22 mouse cellular contexts compared by ENCODE assay signal in genomic region chr5:132248069-132248468, GRCm38 (mm10).
A peak's percentile ranks its signal among the peaks of the same experiment; 100 is the strongest.
DNase-seq lines count a peak whose midpoint lies in the region; ATAC-seq and TF ChIP-seq lines count a peak whose summit lies in the region.
"Had no signal": no experiment of that assay in that cellular context is flagged by ENCODE, and none has a peak within 500 bp of the region (broad histone marks: within the 10 kb centered on the region; RNA-seq: fewer than 3 reads in every experiment).

No protein-coding gene starts in this region.

- H3K27ac ChIP-seq in forebrain, embryonic 12.5 days, result no peak overlapping the region
- H3K27ac ChIP-seq in forebrain, embryonic 16.5 days (ENCODE audit: low read length), result no peak overlapping the region
- H3K27ac ChIP-seq in limb, embryonic 12.5 days, result peak overlapping the region; percentile 29; the same call in 1 of the 2 replicates
- H3K27ac ChIP-seq in limb, embryonic 10.5 days, result no peak overlapping the region
- 0 out of 2 replicates have a peak overlapping the region, but pooled peaks have one; percentile 28 for H3K27ac ChIP-seq in lung, embryonic 15.5 days
- H3K27ac ChIP-seq in lung, postnatal 0 days (ENCODE audit: low read length), result no peak overlapping the region
- H3K27ac ChIP-seq in intestine, embryonic 15.5 days, result no peak overlapping the region
- H3K27ac ChIP-seq: embryonic facial prominence, embryonic 10.5 days; forebrain, embryonic 10.5 days; forebrain, embryonic 15.5 days; heart, embryonic 10.5 days; hindbrain, embryonic 13.5 days had no signal

- 75% methylated on average over 7 of the region's 7 CpGs for WGBS in forebrain, embryonic 12.5 days
- 64% methylated on average over 7 of the region's 7 CpGs for WGBS in forebrain, embryonic 16.5 days
- 69% methylated on average over 7 of the region's 7 CpGs for WGBS in limb, embryonic 12.5 days
- 85% methylated on average over 7 of the region's 7 CpGs for WGBS in limb, embryonic 10.5 days
- WGBS in lung, embryonic 15.5 days, result 44% methylated on average over 7 of the region's 7 CpGs
- 40% methylated on average over 7 of the region's 7 CpGs for WGBS in lung, postnatal 0 days
- 44% methylated on average over 7 of the region's 7 CpGs for WGBS in intestine, embryonic 15.5 days

- ATAC-seq in forebrain, embryonic 12.5 days (ENCODE audit: low FRiP score), result 0 out of 2 replicates have a peak, but pooled peaks have one; percentile 11
- ATAC-seq in forebrain, embryonic 16.5 days, result no peak
- no peak for ATAC-seq in limb, embryonic 12.5 days (ENCODE audit: insufficient number of reproducible peaks, insufficient read depth, low FRiP score, low TSS enrichment, low read depth)
- ATAC-seq in lung, embryonic 15.5 days (ENCODE audit: borderline replicate concordance, extremely low read depth, low FRiP score, low TSS enrichment), result peak; percentile 35; the same call in 1 of the 2 replicates
- ATAC-seq in lung, postnatal 0 days, result no peak
- no peak for ATAC-seq in intestine, embryonic 15.5 days
- ATAC-seq: CD4-positive, CD25-positive, alpha-beta regulatory T cell, adult 4 months; forebrain, embryonic 15.5 days had no signal

- no peaks in the 10 kb centered on the region for H3K36me3 ChIP-seq in forebrain, embryonic 12.5 days (replicated peaks)
- no peaks in the 10 kb centered on the region for H3K36me3 ChIP-seq in forebrain, embryonic 16.5 days (ENCODE audit: control insufficient read depth, insufficient read depth)
- no peaks in the 10 kb centered on the region for H3K36me3 ChIP-seq in limb, embryonic 12.5 days
- no peaks in the 10 kb centered on the region for H3K36me3 ChIP-seq in limb, embryonic 10.5 days
- H3K36me3 ChIP-seq in lung, embryonic 15.5 days, result no peaks in the 10 kb centered on the region
- H3K36me3 ChIP-seq in lung, postnatal 0 days (ENCODE audit: insufficient read depth, low read length), result no peaks in the 10 kb centered on the region
- H3K36me3 ChIP-seq in intestine, embryonic 15.5 days, result no peaks in the 10 kb centered on the region
- H3K36me3 ChIP-seq: embryonic facial prominence, embryonic 10.5 days; forebrain, embryonic 10.5 days; forebrain, embryonic 15.5 days; G1E; heart, embryonic 10.5 days; hindbrain, embryonic 13.5 days had no signal

- no peaks in the 10 kb centered on the region for H3K9me3 ChIP-seq in forebrain, embryonic 12.5 days
- H3K9me3 ChIP-seq in forebrain, embryonic 16.5 days (ENCODE audit: control insufficient read depth, low read length), result no peaks in the 10 kb centered on the region
- no peaks in the 10 kb centered on the region for H3K9me3 ChIP-seq in limb, embryonic 12.5 days
- no peaks in the 10 kb centered on the region for H3K9me3 ChIP-seq in limb, embryonic 10.5 days (replicated peaks)
- H3K9me3 ChIP-seq in lung, embryonic 15.5 days, result no peaks in the 10 kb centered on the region
- no peaks in the 10 kb centered on the region for H3K9me3 ChIP-seq in lung, postnatal 0 days (ENCODE audit: low read length)
- H3K9me3 ChIP-seq in intestine, embryonic 15.5 days, result no peaks in the 10 kb centered on the region
- H3K9me3 ChIP-seq: embryonic facial prominence, embryonic 10.5 days; forebrain, embryonic 10.5 days; forebrain, embryonic 15.5 days; heart, embryonic 10.5 days; hindbrain, embryonic 13.5 days had no signal

- no peak for TF ChIP-seq CTCF in lung, postnatal 0 days (IDR thresholded peaks at IDR 0.05)

- TF ChIP-seq EP300 in lung, postnatal 0 days (IDR thresholded peaks at IDR 0.05), result no peak

- H3K4me3 ChIP-seq in forebrain, embryonic 12.5 days (replicated peaks), result no peak overlapping the region
- no peak overlapping the region for H3K4me3 ChIP-seq in forebrain, embryonic 16.5 days (replicated peaks; ENCODE audit: low read length)
- H3K4me3 ChIP-seq in limb, embryonic 12.5 days (replicated peaks), result no peak overlapping the region
- no peak overlapping the region for H3K4me3 ChIP-seq in limb, embryonic 10.5 days
- no peak overlapping the region for H3K4me3 ChIP-seq in lung, embryonic 15.5 days
- no peak overlapping the region for H3K4me3 ChIP-seq in lung, postnatal 0 days (ENCODE audit: low read depth, low read length)
- no peak overlapping the region for H3K4me3 ChIP-seq in intestine, embryonic 15.5 days (replicated peaks)
- H3K4me3 ChIP-seq: embryonic facial prominence, embryonic 10.5 days; forebrain, embryonic 10.5 days; forebrain, embryonic 15.5 days; heart, embryonic 10.5 days; hindbrain, embryonic 13.5 days had no signal

- peaks cover 12% of the 10 kb centered on the region for H3K4me1 ChIP-seq in forebrain, embryonic 12.5 days
- peaks cover 13% of the 10 kb centered on the region for H3K4me1 ChIP-seq in forebrain, embryonic 16.5 days (replicated peaks; ENCODE audit: control insufficient read depth, insufficient read depth, low read length)
- peaks cover 19% of the 10 kb centered on the region for H3K4me1 ChIP-seq in limb, embryonic 12.5 days (replicated peaks)
- H3K4me1 ChIP-seq in limb, embryonic 10.5 days, result peaks cover 18% of the 10 kb centered on the region
- peaks cover 13% of the 10 kb centered on the region; the same call in 1 of the 2 replicates for H3K4me1 ChIP-seq in lung, embryonic 15.5 days
- no peaks in the 10 kb centered on the region for H3K4me1 ChIP-seq in lung, postnatal 0 days (ENCODE audit: insufficient read depth, low read depth, low read length)
- H3K4me1 ChIP-seq in intestine, embryonic 15.5 days (replicated peaks), result no peaks in the 10 kb centered on the region

- H3K27me3 ChIP-seq in forebrain, embryonic 12.5 days, result no peaks in the 10 kb centered on the region
- no peaks in the 10 kb centered on the region for H3K27me3 ChIP-seq in forebrain, embryonic 16.5 days (replicated peaks; ENCODE audit: control insufficient read depth, insufficient read depth, low read length)
- no peaks in the 10 kb centered on the region for H3K27me3 ChIP-seq in limb, embryonic 12.5 days
- H3K27me3 ChIP-seq in limb, embryonic 10.5 days (ENCODE audit: low read depth, poor library complexity, severe bottlenecking), result no peaks in the 10 kb centered on the region
- no peaks in the 10 kb centered on the region for H3K27me3 ChIP-seq in lung, embryonic 15.5 days
- H3K27me3 ChIP-seq in lung, postnatal 0 days (replicated peaks; ENCODE audit: insufficient read depth, low read length), result no peaks in the 10 kb centered on the region
- no peaks in the 10 kb centered on the region for H3K27me3 ChIP-seq in intestine, embryonic 15.5 days (replicated peaks)
- H3K27me3 ChIP-seq: forebrain, embryonic 15.5 days; hindbrain, embryonic 13.5 days had no signal

- no peak for DNase-seq in limb, embryonic 10.5 days (ENCODE audit: low spot score)
- no peak for DNase-seq in lung, postnatal 0 days (ENCODE audit: low spot score)
- peak; percentile 39 for DNase-seq in brain, adult 2 months (ENCODE audit: low read depth, low spot score)
- DNase-seq: adrenal gland, postnatal 10 days; B cell, adult 2 months; cerebellum, adult 18-20 months; cerebellum, postnatal 10 days; gastrocnemius, postnatal 25 days; heart, adult 18-20 months; heart, postnatal 10 days had no signal

- H3K4me2 ChIP-seq in forebrain, embryonic 12.5 days, result no peak overlapping the region
- no peak overlapping the region for H3K4me2 ChIP-seq in forebrain, embryonic 16.5 days (ENCODE audit: low read length)
- H3K4me2 ChIP-seq in limb, embryonic 12.5 days, result no peak overlapping the region
- no peak overlapping the region for H3K4me2 ChIP-seq in lung, embryonic 15.5 days
- H3K4me2 ChIP-seq in lung, postnatal 0 days (replicated peaks; ENCODE audit: low read depth, low read length), result no peak overlapping the region
- H3K4me2 ChIP-seq in intestine, embryonic 15.5 days (replicated peaks), result no peak overlapping the region
- H3K4me2 ChIP-seq: forebrain, embryonic 15.5 days; hindbrain, embryonic 13.5 days had no signal

- no peak overlapping the region for H3K9ac ChIP-seq in forebrain, embryonic 12.5 days
- no peak overlapping the region for H3K9ac ChIP-seq in forebrain, embryonic 16.5 days (replicated peaks; ENCODE audit: low read depth, low read length)
- no peak overlapping the region for H3K9ac ChIP-seq in limb, embryonic 12.5 days (replicated peaks)
- no peak overlapping the region for H3K9ac ChIP-seq in lung, embryonic 15.5 days
- H3K9ac ChIP-seq in lung, postnatal 0 days (replicated peaks; ENCODE audit: low read depth), result no peak overlapping the region
- no peak overlapping the region for H3K9ac ChIP-seq in intestine, embryonic 15.5 days
- H3K9ac ChIP-seq: forebrain, embryonic 15.5 days; hindbrain, embryonic 13.5 days had no signal

Comparison
In these comparisons a context has a peak if more than half of its experiments do, and no peak if none do; other contexts are left out.
1. ATAC-seq: peak in forebrain, embryonic 12.5 days (single experiment) and lung, embryonic 15.5 days (single experiment); none in forebrain, embryonic 16.5 days (single experiment), limb, embryonic 12.5 days (single experiment), lung, postnatal 0 days (single experiment) and intestine, embryonic 15.5 days (single experiment).
2. H3K27ac ChIP-seq: peak in limb, embryonic 12.5 days (single experiment) and lung, embryonic 15.5 days (single experiment); none in forebrain, embryonic 12.5 days (single experiment), forebrain, embryonic 16.5 days (single experiment), limb, embryonic 10.5 days (single experiment), lung, postnatal 0 days (single experiment) and intestine, embryonic 15.5 days (single experiment).